Mouse (Mus musculus) layer of hippocampus, postnatal 14 days (tissue): ENCODE data around the gene Cnppd1. TPM values are rescaled to one million over a fixed set of nuclear protein-coding genes. Genes with fewer than 3 reads are reported as not detected.

Source experiments
- DNase-seq, 2 experiments: peaks; one replicate each; pipeline ENCODE4 v3.0.0; 2021 to 2022; ENCODE audit warnings: low spot score in 2 of 2, mixed read lengths in 1 of 2
- long read RNA-seq, 2 experiments: library from polyadenylated mRNA; stranded (forward); transcript quantifications; one replicate each; pipeline ENCODE4 v2.0.0; 2021
- total RNA-seq, 2 experiments: library from RNA; stranded (reverse); gene quantifications; 2 replicates each; pipeline ENCODE4 v1.2.3; 2021

Cnppd1 gene
- total RNA-seq, result 10 to 100 TPM; 31.1 to 31.4 TPM
- long read RNA-seq, experiment 1, transcript Cnppd1-208 (8 exons, 2,062 nt), result minor isoform, 8 of 34 reads
- long read RNA-seq, experiment 1, transcript Cnppd1-202 (9 exons, 3,669 nt), result major isoform, 17 of 34 reads
- long read RNA-seq, experiment 1, partial matches to known transcripts, result 1 of 34 reads
- long read RNA-seq, experiment 1, other reads (novel, unspliced or antisense), result 3 of 34 reads
- long read RNA-seq, experiment 2, transcript Cnppd1-201 (10 exons, 2,429 nt), result minor isoform, 6 of 39 reads
- long read RNA-seq, experiment 2, transcript Cnppd1-202 (9 exons, 3,669 nt), result minor isoform, 8 of 39 reads
- long read RNA-seq, experiment 2, transcript Cnppd1-208 (8 exons, 2,062 nt), result major isoform, 16 of 39 reads
- long read RNA-seq, experiment 2, partial matches to known transcripts, result 3 of 39 reads
- long read RNA-seq, experiment 2, other reads (novel, unspliced or antisense), result 6 of 39 reads

- peak; percentile 96 for DNase-seq
These were observed at the start of gene Cnppd1, which contains the start of gene Retreg2 for GRCm38 (mm10) chr1:75142301-75143261. Gene Cnppd1 (minus strand): TSS chr1:75142711. Gene Retreg2 (plus strand): TSS chr1:75142778.

DNA sequence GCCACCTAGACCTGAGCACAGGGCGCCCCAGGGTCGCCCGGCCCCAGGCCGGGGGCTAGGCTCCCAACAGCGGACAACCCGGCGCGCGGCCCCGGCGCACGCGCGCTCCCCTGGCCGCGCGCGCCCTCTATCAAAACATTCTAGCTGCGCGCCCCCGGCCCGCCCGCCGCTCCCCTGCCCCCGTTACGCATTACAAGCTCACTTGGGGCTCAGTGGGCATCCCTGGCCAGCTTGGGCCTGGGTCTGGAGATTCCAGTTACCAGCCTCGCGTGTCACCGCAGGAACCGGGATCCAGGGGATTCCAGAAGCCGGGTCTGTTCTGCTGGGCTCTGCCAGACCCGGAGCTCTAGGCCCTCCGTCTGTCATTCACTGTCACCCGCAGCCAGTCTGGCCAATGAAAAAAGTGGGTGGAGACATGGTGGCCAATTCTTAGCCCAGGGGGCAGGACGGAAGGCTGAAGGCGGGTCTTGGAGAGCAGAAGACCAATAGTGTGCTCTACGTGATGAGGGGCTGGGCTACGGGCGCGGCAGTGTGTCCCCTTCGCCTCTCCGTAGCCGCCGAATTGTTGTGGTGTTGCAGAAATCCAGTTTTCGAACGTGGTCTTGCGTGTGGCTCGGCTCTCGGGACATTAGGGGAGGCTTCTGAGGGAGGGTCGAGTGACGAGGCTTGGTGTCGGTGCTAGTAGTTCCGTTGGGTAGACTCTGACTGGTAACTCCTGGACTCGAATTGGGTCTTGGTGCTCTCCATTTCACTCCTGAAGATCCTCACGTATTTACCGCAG, 49.3 kb upstream of the Cnppd1 start, which contains the start of the genes Ankzf1 and Atg9a:
Gene Ankzf1, plus strand, starts transcription at position 530 of the 781 bp plus-strand sequence.
Gene Atg9a, minus strand, starts transcription at position 575 of the 781 bp plus-strand sequence.
- peak; percentile 91 to 98 for DNase-seq

- DNase-seq, result no peak
These were observed 48.7 kb upstream of the Cnppd1 start for GRCm38 (mm10) chr1:75191258-75191621.

GRCm38 (mm10) chr1:75190577-75190976, 48.1 kb upstream of the Cnppd1 start:
- DNase-seq, result no peak

GRCm38 (mm10) chr1:75187914-75188483, 45.5 kb upstream of the Cnppd1 start:
- DNase-seq, result no peak

GRCm38 (mm10) chr1:75187126-75187525, 44.6 kb upstream of the Cnppd1 start:
- no peak for DNase-seq

DNA sequence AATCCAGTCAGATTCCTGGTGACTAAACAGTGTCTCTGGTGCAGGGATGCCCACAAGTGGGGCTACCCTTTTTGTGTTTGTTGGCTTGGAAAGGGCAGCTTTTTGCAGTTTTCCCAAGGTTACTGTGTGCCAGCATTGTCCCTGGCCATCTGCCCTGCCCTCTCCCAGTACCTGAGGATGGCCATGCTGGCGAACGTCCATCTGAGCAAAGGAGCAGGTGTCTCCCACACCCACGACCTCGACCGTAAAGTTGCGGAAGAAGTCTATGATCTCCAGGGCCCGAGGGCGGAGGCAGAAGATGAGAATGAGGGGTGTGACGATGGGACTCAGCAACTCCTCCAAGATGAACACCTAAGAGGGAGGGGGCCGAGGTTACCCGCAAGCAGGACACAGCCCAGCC, 43.0 kb upstream of the Cnppd1 start:
- DNase-seq, result no peak

- DNase-seq, result no peak
These were observed 39.6 kb upstream of the Cnppd1 start for GRCm38 (mm10) chr1:75182160-75182559.

GRCm38 (mm10) chr1:75181377-75181870, 38.9 kb upstream of the Cnppd1 start:
- no peak for DNase-seq

GRCm38 (mm10) chr1:75180741-75181140, 38.2 kb upstream of the Cnppd1 start:
- no peak for DNase-seq

GRCm38 (mm10) chr1:75180105-75180590, 37.6 kb upstream of the Cnppd1 start, which contains the start of gene Abcb6:
Gene Abcb6 (minus strand): TSS chr1:75180392.
- peak; percentile 89 to 95 for DNase-seq

GRCm38 (mm10) chr1:75179334-75180104, 37.0 kb upstream of the Cnppd1 start:
- peak; percentile 72 to 81 for DNase-seq

GRCm38 (mm10) chr1:75168472-75169464, 26.3 kb upstream of the Cnppd1 start, which contains the start of gene Zfand2b:
Gene Zfand2b (plus strand): TSS chr1:75168646.
- DNase-seq, result peak; percentile 89 to 95

GRCm38 (mm10) chr1:75168093-75168471, 25.6 kb upstream of the Cnppd1 start:
- no peak for DNase-seq

GRCm38 (mm10) chr1:75160256-75160617, 17.7 kb upstream of the Cnppd1 start:
- DNase-seq, result no peak

DNA sequence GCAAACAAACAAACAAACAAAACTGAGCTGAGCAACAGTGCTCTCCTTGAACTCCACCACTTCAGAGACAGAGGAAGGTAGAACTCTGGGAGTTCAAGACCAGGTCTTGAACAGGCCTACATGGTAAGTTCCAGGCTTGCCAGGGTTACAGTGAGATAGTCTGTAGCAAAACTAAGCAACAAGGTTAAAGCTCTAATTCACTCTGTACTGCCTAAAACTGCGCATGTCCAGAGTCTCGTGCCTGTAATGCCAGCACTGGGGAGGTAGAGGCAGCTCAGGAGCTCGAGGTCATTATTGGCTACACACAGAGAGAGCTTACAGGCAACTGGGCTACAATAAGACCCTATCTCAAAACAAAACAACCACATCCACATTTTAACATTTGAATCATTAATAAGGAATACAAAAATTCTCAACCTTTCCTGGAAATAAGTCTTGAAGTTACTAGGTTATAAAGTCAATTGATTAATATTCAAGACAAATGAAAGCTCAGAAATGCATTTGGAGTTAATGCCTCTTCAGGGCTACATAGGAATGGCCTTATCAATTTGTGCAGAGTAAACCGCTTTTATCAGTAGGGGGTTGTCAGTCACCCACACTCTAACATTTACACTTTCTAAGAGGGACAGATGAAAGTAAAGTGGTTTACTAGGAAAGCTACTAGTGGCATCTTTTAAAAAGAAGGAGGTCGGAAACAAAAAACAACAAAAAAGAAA, 17.2 kb upstream of the Cnppd1 start:
- no peak for DNase-seq

DNA sequence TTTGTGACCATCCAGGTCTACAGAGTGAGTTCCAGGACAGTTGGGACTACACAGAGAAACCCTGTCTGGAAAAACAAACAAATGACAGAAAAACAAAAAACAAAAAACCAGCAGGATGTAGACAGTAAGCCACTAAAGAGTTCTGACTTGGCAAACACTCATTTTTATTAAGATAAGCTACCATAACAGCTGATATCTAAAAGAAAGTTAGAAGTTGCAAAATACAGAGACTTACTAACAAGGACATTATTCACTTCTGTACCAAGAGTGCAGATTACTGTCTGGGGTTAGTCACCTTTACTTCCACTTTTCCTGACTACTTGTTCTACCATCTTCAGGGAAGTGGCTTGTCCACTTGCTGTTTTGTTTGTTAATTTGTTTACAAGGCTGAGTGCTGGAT, 16.5 kb upstream of the Cnppd1 start:
- no peak for DNase-seq
